Mouse (Mus musculus): ENCODE measurements around the gene Gm26920.
A peak's percentile ranks its signal among the peaks of the same experiment; 100 is the strongest.
"Not testable (repeated sequence)": the region's sequence is repeated elsewhere in the genome, so short reads cannot be mapped to it uniquely, and the experiment has no call there.

The Gm26920 gene

DNA sequence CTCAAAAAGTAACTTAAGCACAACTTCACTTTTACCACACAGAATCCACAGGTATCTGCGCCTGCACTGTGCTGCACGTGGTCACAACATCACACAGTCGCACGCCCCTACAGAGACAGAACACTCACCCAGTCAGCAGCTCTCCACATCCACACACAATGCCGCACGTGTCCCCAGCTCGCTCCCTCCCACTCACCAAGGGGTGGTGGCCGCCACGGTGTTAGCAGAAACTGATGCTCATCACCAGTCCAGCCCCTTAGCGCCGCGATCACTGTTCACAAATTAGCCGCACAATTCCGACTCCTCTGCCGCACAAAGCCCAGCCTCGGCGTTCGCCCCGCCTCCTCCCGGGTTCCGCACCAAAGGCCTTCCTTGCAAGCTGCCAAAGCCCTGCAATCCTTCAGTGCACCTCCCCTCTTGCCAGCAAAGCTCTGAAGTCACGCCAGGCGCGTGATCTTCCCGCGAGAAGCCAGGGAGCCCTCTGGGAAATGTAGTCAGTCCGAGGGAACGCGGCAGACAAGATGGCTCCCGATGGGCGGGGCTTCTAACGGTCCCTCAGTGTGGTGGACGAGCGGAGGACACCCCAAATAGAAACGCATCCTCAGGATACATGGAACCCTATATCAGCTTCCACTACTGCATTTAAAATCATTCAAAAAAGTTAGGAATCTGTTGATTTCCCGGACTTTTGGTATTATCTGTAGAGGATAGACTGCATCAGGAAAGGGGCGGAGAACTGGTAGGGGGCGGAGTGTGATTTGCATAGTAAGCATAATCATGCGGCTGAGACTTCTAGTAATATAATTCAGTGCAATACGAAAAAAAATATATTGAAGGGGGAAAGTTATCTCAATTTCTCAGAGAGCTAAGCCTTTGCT lies at the start of gene Gm26920, which contains the start of gene Zfp566:
Gm26920 (minus strand) TSS at position 319 of the 878 bp plus-strand sequence.
Zfp566 (minus strand) TSS at position 436 of the 878 bp plus-strand sequence.
- DNase-seq, result peak; percentile 97

DNA sequence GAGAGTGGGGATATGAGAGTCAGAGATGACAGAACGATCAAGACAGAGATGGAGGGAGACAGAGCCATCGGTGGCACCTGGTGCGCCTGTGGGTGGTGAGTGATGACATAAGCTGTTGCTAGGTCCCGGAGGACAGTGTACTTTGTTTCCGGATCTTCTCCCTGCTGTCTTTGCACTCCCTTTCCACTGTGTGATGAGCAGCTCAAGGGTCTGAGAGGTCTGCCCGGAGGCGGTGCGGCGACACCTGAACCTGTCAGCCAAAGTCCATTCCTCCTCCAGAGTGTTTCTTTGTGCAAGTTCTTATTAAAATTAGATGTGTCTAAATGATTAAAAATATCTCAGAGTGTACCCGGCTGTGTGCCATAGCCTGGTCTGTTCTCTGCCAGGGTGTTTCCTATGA lies 46.6 kb upstream of the Gm26920 start:
- DNase-seq, result peak; percentile 23

DNA sequence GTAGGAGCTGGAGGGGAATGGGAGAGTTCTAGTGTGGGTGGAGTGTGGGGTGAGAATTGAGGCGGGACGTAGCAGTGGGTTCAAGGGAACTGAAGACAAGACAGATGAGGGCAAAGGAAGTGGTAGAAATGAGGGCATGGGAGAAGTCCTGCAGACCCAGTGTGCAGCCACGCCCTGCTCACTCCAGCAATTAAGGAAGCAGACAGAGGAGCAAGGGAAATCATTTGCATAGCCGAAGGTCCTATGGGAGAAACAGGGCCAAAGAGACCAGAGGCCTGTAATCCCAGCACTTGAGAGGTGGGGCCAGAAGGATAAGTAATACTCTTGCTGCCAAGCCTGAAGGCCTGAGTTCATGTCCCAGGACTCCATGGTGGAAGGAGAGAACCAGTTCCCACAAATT lies 42.2 kb upstream of the Gm26920 start:
- no peak for DNase-seq

DNA sequence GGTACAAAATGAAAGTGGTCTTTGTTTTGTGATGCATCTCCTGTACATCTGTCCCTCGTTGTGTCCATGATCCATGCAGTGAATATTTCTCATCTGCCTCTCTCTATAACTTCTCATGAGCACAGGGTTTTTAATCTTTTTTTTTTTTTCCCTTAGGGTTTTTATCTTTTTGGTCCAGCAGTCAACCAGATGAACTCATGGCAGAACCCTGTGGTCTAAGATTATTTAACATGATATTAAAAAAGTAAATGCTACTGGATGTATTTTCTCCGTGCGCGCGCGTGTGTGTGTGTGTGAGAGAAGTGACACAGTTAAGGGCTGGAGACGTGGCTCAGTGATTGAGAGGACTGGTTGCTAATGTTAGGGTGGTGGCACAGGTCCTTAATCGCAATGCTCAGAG lies 39.7 kb upstream of the Gm26920 start:
- DNase-seq, result no peak

DNA sequence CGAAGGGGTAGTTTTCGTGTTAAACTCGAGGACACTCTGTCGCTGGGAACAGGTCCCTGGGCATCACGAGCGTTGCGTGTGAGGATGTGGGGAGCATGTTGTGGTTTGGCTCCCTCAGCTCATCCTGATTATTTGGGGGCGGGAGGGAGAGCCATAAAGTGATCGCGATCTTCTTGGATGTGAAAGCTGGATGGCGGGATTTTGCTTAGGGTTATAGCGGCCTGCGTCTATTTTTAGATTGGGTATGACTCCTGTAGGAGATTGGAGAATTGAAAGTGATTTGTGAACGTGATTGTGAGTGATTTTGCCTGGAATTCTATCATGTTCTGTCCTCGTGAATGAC lies 31.9 kb upstream of the Gm26920 start:
- no peak for DNase-seq

DNA sequence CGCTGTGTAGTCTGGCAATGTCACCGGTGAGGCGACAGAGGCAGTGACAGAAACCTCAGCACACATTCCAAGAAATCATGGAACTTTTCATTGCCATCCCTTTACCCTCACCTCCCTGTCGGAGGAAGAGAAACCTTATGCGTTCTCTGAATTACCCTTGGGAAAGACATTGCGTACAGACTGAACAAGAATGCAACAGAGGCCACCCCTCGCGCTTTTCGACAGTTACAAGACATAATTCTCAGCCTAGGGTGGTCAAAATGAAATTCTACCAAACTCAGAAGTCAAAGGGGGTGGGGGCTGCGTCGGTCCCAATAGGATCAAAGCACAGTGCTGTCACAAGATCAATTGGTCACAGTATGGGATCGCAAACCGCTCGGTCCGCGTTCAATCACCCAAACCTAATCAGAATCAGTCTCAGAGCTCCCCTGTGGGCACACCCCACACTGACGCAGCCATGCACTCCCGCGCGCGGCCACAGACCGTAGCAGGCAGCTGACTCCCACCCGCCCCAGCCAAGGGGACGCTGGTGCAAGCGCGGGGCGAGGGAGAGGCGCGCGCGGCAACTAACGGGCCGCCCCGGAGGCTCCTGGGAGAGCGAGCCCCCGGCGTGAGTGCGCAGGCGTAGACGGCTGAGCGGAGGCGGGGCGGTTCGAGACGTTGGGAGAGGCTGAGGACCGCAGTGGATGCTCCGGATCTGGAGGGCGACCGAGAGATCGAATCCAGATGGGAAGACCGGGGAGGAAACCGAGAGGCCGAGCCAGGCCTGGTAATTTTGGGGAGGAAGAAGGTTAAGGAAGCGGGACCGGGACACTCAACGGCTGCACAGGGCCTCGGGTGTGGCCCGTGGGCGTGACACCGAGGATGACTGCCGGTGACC lies 31.3 kb upstream of the Gm26920 start, which contains the start of gene Zfp382:
Zfp382 (plus strand) TSS at position 635 of the 880 bp plus-strand sequence.
- DNase-seq, result peak; percentile 78

DNA sequence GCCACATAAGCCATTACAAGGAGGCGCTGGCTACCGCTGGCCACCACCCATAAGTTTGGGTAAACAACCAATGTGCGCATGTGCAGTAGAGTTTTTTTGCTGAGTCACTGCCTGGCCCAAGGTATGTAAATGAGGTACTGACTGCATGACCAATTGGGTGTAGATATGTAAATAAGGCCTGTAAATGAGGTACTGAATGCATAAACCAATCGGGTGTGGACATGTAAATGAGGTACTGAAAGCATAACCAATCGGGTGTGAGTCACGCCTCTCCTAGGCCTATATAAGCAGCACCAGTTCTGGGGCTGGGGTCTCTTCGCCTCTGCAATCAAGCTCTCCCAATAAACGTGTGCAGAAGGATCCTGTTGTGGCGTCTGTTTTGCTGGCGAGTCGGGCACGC lies 27.7 kb upstream of the Gm26920 start:
- DNase-seq, result not testable (repeated sequence)

DNA sequence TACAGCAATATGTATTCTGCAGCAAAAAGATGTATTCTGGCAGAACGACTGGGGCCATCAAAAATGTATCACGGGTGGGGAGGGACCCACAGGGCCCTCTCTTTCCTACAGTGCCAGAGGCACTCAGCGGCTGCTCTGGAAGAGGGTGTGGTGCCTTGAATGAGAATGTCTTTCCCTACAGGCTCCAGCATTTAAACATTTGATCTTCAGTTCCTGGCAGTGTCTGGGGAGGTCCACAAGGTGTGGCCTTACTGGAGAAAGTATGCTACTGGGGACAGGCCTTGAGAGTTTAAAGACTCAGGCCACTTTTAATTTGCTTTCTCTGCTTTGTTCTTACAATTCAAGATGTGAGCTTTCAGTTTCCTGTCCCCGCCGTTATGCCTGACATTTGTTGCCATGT lies 25.9 kb upstream of the Gm26920 start:
- DNase-seq, result no peak

DNA sequence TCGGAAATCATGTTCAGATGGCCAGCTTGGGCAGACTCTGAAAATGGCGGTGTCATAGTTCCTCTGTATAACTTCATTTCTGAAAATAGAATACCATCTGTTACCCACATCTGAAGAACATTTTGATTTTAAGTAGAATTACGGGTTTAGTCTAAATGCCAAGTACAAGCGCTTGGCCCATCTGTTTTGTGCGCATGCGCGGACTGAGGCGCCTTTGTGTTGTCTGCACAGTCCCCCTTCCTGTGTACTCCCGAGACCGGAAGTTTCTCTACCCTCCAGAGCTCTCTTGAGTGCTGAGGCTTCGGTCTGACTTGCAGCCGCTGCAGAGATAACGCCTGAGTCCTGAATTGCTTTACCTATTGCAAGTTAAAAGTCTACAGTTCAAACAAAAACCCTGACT lies 9.1 kb upstream of the Gm26920 start:
- DNase-seq, result no peak

DNA sequence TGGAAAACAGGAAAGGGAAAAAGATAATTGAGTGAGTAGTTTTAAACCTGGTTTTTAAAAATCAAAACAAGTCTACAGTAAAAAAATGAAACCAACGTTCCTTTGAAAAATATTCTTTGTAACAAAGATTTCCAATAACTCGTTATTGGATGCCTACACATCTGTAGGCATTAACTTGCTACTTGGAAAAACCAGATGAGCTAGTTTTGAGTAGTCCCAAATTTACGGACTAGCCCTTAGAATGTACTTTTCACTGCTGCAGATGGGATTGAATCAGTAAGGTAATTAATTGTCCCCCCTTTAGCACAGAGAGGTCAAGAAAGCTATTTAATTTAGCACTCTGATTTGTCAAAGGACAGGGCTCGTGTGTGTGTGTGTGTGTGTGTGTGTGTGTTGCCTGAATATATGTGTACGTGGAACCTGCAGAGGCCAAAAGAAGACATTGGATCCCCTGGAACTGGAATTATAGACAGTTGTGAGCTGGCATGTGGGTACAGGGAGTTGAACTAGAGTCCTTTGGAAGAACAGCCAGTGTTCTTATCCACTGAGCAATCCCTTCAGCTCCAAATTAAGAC lies 5.4 kb upstream of the Gm26920 start:
- no peak for DNase-seq

DNA sequence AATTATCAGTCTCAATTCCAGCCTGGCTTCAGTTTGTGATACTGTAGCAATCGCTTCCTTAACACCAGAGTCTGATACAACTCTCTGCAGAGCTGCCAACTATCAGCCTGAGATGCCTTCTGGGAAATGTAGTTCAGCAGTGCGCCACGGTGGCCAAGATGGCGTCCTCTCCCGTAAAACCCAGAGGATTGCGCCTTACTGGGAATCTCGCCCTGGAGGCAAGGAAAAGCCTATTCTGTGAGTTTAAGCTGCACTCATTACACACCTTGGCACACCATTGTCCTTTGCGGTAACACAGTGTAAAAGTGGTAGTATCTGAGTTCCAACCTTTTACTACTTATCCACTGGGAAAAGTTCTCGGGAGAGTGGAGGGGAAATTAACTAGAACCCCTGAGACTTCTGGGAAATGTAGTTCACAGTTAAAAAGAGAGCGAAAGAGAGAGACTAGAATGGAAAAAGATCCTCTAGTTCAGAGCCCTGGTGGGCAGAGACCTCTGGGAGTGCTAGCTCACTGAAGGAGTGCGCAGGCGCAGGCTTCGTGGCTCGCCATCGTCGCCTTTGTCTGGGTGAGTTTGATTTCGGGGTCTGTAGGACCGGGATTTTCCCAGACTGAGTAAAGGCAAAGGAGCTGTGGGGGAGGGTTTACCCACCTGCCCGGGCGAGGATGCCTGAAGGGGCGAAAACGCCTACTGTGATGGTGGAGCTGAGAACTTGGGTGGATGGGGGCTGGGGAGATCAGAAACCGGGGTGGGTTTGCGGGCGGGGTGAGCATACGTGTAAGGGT lies 4.6 kb upstream of the Gm26920 start, which contains the start of gene Zfp260:
Zfp260 (plus strand) TSS at position 132 of the 784 bp plus-strand sequence.
- DNase-seq, result peak; percentile 92

DNA sequence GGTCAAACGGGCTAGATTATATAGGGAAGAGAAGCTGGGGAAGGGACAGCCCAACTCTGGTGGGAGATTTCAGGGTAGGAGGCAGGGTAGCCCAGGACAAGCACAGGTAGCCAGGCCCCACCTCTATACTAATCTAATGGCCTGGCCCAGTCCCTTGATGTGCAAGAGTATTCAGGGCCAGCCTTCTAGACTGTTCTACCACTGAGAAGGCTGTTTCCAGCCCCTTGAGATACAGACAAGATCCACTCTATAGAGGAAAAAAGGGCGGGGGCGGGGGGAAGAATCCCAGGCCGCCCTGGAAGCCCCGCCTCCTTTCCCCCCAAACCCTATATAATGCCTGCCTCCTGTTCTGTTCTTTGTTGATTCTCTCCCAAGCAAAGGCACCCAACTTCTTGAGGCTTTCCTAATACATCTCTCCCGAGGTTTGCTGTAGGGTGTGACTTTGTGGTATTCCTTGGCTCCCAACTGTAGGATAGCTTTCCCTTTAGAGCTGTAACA lies 3.8 kb upstream of the Gm26920 start:
- no peak for DNase-seq

DNA sequence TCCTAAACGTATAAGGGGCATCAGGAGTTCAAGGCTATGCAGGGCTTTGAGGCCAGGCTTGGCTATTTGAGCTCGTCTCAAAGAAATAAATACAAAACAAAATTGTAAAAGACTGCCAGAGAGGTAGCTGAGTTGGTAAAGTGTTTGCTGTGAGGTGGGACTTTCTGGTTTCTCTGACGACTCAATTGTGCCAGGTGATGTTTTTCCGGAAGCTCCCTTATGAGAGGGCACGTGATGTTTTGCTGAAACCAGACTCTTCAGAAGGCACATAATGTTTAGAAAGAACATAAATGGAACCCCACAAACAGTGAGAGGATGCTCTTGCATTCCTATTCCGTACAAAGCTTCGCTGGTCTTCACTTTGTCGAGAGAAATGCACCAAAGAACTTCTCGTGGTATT lies 2.5 kb upstream of the Gm26920 start:
- DNase-seq, result no peak

DNA sequence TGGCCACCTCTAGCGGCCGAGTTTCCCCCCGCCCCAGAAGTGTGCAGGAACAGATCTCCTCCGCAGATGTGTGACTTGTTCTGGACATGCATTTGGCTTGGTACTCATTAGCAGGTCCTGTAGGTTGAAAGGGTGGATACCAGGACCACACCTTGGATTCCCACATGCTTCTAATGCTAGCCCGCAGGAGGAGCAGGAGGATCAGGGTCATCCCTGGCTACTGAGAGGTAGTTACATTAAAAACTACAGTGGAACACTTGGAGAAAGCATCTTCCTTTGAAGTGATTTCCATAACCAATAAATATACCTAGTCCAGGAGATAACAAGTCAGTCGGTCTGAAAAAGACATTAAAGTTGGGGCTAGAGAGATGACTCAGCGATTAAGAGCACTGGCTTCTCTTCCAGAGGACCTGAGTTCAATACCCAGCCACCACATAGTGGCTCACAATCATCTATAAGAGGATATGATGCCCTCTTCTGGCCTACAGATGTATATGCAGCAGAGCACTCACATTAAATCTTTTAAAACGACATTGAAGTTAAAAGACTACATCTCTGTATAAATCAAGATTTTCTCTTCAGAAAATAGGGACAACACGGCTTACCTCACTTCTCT lies 868 bp upstream of the Gm26920 start:
- peak; percentile 36 for DNase-seq

DNA sequence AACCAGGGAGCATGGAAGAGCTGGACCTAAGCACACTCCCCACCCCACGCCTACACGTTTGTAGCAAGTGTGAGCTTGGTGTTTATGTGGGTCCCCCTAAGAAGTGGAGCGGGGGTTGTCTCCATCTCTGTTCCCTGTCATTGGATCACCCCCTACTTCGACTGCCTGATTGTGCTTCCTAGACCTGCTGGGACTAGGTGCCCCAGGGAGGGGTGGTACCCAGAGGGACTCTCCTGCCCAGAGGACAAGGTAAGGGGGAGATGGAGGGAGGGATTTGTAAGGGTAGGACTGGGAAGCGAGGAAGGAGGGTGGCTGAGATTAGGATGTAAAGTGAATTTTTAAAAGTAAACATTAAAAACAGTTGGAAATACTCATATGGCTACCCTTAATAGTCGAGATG lies 805 bp downstream of the Gm26920 start:
- no peak for DNase-seq

DNA sequence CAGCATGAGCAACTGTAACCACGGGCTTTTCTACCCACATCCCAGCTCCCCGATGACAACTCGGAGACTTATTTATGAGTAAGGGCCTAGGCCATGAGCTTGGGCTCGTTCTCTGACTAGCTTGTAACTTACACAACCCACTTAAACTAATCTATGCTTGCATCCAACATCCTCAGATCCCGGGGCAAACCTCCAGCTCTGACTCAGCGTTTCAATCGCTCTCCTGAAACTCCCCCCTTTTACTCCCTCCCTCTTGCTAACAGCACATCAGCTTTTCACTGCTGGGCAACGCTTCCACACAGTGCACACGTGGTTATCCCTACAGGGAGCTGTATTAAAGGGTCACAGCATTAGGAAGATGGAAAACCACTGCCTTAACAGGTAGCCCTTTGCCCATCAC lies 3.7 kb downstream of the Gm26920 start:
- no peak for DNase-seq

DNA sequence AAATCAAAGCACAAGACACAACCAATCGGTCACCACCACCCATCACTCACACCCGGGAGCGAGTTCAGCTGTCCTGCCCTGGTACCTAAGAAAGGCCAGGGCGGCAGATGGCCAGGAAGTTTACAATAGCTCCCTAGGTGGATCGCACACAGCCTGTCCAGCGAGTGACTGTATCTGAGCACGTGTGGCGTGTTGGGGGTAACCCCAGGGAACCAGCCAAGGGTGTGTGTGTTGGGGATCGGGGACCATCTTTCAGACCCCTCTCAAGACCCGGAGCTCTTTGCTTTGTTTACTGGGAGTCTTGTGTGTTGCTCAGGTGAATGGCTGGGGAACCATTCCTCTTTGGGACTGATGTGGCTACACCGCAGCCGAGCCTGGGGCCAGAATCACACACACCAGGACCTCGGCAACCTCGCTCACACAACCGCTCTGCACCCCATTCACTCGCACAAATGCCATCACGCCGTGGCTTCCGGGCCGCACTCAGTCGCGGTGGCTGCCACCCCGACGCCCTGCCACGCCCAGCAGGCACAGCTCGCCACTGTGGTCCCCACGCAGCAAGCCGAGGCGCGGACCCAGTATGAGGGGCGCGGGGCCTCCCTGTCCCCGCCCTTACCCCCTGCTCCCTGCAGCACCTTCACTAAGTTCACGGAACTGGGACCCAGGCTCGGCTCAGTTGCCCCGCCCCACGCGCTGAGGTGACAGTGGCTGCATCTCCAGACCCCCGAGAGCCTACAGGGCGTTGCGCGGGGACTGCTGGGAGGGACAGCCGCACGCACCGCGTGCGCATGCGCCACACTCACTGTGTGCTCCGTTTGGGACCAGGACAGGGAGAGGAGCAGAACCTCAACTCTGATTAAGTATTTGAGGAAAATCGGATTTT lies 17.8 kb downstream of the Gm26920 start, which contains the start of gene Zfp82:
Zfp82 (minus strand) TSS at position 755 of the 883 bp plus-strand sequence.
- DNase-seq, result peak; percentile 66

DNA sequence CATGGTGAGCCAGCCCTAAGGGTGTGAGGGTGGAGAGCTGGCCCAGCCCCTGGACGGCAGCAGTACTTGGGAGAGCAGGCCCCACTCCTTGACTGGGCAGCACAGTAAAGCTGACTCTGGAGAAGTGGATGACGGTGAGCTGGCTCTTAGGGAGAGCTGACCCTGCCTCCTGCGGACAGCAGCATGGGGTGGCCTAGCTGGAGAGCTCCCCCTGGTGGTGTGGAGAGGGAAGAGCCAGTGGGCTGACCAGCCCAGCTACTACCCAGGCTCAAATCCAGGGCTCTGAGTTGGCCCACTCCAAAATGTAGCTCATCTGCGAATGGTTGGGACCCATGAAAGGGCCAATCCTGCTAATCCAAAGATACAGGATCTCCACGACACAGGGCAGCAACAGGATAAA lies 25.6 kb downstream of the Gm26920 start:
- no peak for DNase-seq

DNA sequence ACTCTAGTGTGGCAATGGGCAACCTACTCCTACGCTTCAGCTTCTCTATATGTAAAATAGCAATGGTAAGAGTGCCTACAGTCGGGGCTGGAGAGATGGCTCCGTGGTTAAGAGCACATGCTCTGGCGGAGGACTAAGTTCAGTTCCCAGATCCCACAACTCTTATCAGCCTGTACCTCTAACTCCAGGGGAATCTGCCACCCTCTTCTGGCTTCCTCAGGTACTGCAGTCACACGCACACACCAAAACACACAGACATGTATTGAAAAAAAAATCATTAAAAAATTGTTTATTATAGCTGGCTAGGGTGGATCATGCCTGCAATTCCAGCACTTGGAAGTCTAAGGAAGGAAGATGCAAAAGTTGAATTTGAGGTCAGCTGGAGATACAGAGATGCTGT lies 27.7 kb downstream of the Gm26920 start:
- no peak for DNase-seq

DNA sequence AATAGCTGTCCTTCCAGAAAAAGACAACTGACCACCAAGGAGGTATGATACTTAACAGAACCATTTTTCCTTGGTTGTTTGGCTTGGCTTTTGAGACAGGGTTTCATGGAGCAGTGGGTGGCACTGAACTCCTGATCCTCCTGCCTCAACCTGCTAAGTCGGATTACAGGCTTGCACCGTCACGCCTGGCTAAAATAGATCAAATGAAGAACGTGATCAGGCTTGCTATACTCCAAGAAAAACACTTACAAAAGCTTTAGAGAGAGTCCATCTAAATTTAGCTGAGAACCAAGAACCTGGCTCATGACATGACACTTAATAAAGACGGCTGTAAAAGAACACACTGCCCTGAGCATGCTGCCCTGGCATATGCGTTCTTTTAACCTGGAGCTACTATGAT lies 29.9 kb downstream of the Gm26920 start:
- DNase-seq, result no peak

DNA sequence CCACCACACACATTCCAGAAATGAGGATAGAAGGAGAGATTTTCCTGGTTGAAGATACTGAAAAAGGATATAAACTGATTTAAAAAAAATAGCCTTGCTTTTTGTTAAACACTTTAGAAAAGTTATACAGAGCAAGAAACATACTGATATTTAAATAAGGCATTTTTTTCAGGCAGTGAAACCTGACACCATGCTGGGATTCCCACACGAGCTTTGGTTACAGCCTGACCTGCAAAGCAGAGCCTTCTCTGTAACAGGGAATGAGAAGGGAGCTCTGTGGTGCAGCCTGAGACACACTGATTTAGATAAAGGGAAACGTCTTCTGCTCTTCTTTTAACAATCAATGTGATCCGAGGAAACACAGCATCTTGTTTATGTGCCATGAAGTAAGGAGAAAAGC lies 36.6 kb downstream of the Gm26920 start:
- DNase-seq, result no peak

All from kidney, adult 11 months (tissue).